ENCODE assay signal across 31 mouse cellular contexts in genomic region chr7:135084069-135084468, GRCm38 (mm10).
A peak's percentile ranks its signal among the peaks of the same experiment; 100 is the strongest.
DNase-seq lines count a peak whose midpoint lies in the region; ATAC-seq lines count a peak whose summit lies in the region.
"Had no signal": no experiment of that assay in that cellular context is flagged by ENCODE, and none has a peak within 500 bp of the region (broad histone marks: within the 10 kb centered on the region; RNA-seq: fewer than 3 reads in every experiment).

No protein-coding gene starts in this region.

- H3K9ac ChIP-seq in heart, embryonic 13.5 days, result no peak overlapping the region
- H3K9ac ChIP-seq: embryonic facial prominence, embryonic 15.5 days; forebrain, embryonic 12.5 days; forebrain, postnatal 0 days; hindbrain, embryonic 13.5 days; limb, embryonic 15.5 days; liver, embryonic 13.5 days; midbrain, embryonic 12.5 days; neural tube, embryonic 12.5 days had no signal

- no peaks in the 10 kb centered on the region for H3K27me3 ChIP-seq in heart, embryonic 13.5 days (replicated peaks)
- H3K27me3 ChIP-seq: embryonic facial prominence, embryonic 15.5 days; forebrain, embryonic 12.5 days; limb, embryonic 15.5 days; liver, embryonic 13.5 days; megakaryocyte, embryonic 14.5 days; midbrain, embryonic 12.5 days; neural tube, embryonic 12.5 days had no signal

- peak overlapping the region; percentile 46; the same call in 1 of the 2 replicates for H3K27ac ChIP-seq in heart, embryonic 13.5 days (replicated peaks)
- H3K27ac ChIP-seq: embryonic facial prominence, embryonic 10.5 days; embryonic facial prominence, embryonic 15.5 days; forebrain, embryonic 12.5 days; gastrocnemius, adult 2 months; heart, adult 2 months; hindbrain, embryonic 13.5 days; left cerebral cortex, adult 2 months; limb, embryonic 10.5 days; limb, embryonic 15.5 days; liver, embryonic 13.5 days; midbrain, embryonic 12.5 days; neural tube, embryonic 12.5 days had no signal

- 31% methylated on average over 7 of the region's 7 CpGs for WGBS in heart, embryonic 13.5 days

- intact Hi-C loops in left cerebral cortex, postnatal 25 days (cut with DNase I), result no loop called here

- H3K36me3 ChIP-seq in heart, embryonic 13.5 days, result peaks cover 22% of the 10 kb centered on the region
- H3K36me3 ChIP-seq: forebrain, embryonic 12.5 days; hindbrain, embryonic 13.5 days; liver, embryonic 13.5 days; midbrain, embryonic 12.5 days; neural tube, embryonic 12.5 days had no signal

- H3K4me3 ChIP-seq in heart, embryonic 13.5 days, result no peak overlapping the region
- H3K4me3 ChIP-seq: embryonic facial prominence, embryonic 10.5 days; embryonic facial prominence, embryonic 15.5 days; forebrain, embryonic 12.5 days; gastrocnemius, adult 2 months; heart, adult 2 months; hindbrain, embryonic 13.5 days; left cerebral cortex, adult 2 months; limb, embryonic 10.5 days; limb, embryonic 15.5 days; liver, embryonic 13.5 days; megakaryocyte, embryonic 14.5 days; midbrain, embryonic 12.5 days; myocyte; neural tube, embryonic 12.5 days had no signal

- DNase-seq in frontal cortex, postnatal 14 days (ENCODE audit: low spot score in 2 of 2), result no peak
- DNase-seq in heart, postnatal 4 days, result no peak
- peak; percentile 11 to 35 for DNase-seq in left cerebral cortex, postnatal 25 days (ENCODE audit: low spot score in 2 of 2)
- DNase-seq in left cerebral cortex, adult 11 months (ENCODE audit: low spot score), result no peak
- peak; percentile 29 to 30 for DNase-seq in cerebellum, postnatal 25 days
- no peak for DNase-seq in right cerebral cortex, postnatal 4 days
- DNase-seq: adrenal gland, adult 2 months; adrenal gland, postnatal 36 days; forebrain, postnatal 0 days; gastrocnemius, adult 2 months; gastrocnemius, postnatal 36 days; heart, adult 2 months; liver, embryonic 13.5 days; lung, adult 18-20 months; lung, postnatal 4 days had no signal

- ATAC-seq in frontal cortex, adult (ENCODE audit: low TSS enrichment), result peak; percentile 81
- ATAC-seq in heart, embryonic 13.5 days (ENCODE audit: extremely low read depth, insufficient number of reproducible peaks, low FRiP score, low TSS enrichment), result no peak
- ATAC-seq: CD4-positive, CD25-positive, alpha-beta regulatory T cell, adult 4 months; forebrain, postnatal 0 days; intestine, postnatal 0 days; lung, postnatal 0 days had no signal

- peak overlapping the region; percentile 18; the same call in 1 of the 2 replicates for H3K4me2 ChIP-seq in heart, embryonic 13.5 days
- H3K4me2 ChIP-seq: embryonic facial prominence, embryonic 15.5 days; forebrain, embryonic 12.5 days; hindbrain, embryonic 13.5 days; limb, embryonic 15.5 days; liver, embryonic 13.5 days; midbrain, embryonic 12.5 days; neural tube, embryonic 12.5 days had no signal

- H3K9me3 ChIP-seq in heart, embryonic 13.5 days, result no peaks in the 10 kb centered on the region
- H3K9me3 ChIP-seq: embryonic facial prominence, embryonic 10.5 days; embryonic facial prominence, embryonic 15.5 days; forebrain, embryonic 12.5 days; hindbrain, embryonic 13.5 days; limb, embryonic 10.5 days; limb, embryonic 15.5 days; liver, embryonic 13.5 days; megakaryocyte, embryonic 14.5 days; midbrain, embryonic 12.5 days; neural tube, embryonic 12.5 days had no signal

- peaks cover 27% of the 10 kb centered on the region for H3K4me1 ChIP-seq in heart, embryonic 13.5 days
- H3K4me1 ChIP-seq: embryonic facial prominence, embryonic 10.5 days; embryonic facial prominence, embryonic 15.5 days; forebrain, embryonic 12.5 days; hindbrain, embryonic 13.5 days; limb, embryonic 10.5 days; limb, embryonic 15.5 days; liver, embryonic 13.5 days; megakaryocyte, embryonic 14.5 days; midbrain, embryonic 12.5 days; neural tube, embryonic 12.5 days had no signal

Comparison
In these comparisons a context has a peak if more than half of its experiments do, and no peak if none do; other contexts are left out.
1. DNase-seq: peak in left cerebral cortex, postnatal 25 days (2 of 2) and cerebellum, postnatal 25 days (2 of 2); none in frontal cortex, postnatal 14 days (0 of 2), heart, postnatal 4 days (single experiment), left cerebral cortex, adult 11 months (single experiment) and right cerebral cortex, postnatal 4 days (single experiment).